Mouse (Mus musculus): ENCODE measurements at regions not wholly inside any gene's neighbourhood (a gene's known extent, or its start where the extent isn't known, plus 50 kb on each side); places are given as distances from the start of the nearest gene placed in this dataset.
A peak's percentile ranks its signal among the peaks of the same experiment; 100 is the strongest.
"Not testable (repeated sequence)": the region's sequence is repeated elsewhere in the genome, so short reads cannot be mapped to it uniquely, and the experiment has no call there.

DNA sequence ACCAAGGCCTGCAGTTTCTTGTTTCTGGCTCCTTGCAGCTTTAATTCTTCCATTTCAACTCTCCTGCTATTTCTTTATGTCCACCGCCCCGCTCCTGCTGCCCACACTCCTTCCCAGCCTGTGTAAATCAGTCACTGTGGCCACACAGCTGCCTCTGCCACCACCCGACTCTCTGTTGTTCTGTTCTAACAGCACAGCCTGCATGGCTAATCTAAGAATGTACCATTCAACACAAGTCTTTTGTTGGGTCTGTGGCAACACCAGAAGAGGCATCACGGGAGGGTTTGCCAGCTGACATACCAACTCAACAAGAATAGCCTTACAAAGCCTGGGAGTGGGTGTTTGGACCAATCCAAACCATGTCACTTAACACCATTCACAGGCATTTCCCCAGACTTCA, 264.9 kb upstream of the Pum3 start:
- no peaks in the 10 kb centered on the region for H3K36me3 ChIP-seq (ENCODE audit: control insufficient read depth, insufficient read depth, low read length, poor library complexity, severe bottlenecking)
- H3K27me3 ChIP-seq (ENCODE audit: control insufficient read depth, insufficient read depth, low read length, poor library complexity, severe bottlenecking) = no peaks in the 10 kb centered on the region
- no peak for DNase-seq (ENCODE audit: low read depth, low spot score)

DNA sequence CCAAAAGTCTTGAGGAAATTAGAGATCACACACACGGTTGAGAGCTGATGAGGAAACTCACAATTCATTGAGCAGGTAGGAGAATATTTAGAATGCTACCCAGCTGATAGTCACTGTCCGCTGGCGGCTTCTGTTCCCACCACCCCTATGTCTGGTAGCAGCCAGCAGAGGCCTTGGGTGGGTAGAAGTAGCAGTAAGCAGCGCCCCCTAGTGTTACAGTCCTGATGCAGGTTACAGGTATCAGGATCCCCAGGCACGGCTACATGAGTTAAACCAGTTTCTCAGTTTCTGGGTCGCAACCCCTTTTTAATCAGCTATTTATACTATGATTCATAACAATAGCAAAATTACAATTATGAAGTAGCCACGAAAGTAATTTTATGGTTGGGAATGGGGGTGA, 264.1 kb upstream of the Pum3 start:
- H3K36me3 ChIP-seq (ENCODE audit: control insufficient read depth, insufficient read depth, low read length, poor library complexity, severe bottlenecking) = no peaks in the 10 kb centered on the region
- H3K27me3 ChIP-seq (ENCODE audit: control insufficient read depth, insufficient read depth, low read length, poor library complexity, severe bottlenecking) = no peaks in the 10 kb centered on the region
- DNase-seq (ENCODE audit: low read depth, low spot score) = no peak

DNA sequence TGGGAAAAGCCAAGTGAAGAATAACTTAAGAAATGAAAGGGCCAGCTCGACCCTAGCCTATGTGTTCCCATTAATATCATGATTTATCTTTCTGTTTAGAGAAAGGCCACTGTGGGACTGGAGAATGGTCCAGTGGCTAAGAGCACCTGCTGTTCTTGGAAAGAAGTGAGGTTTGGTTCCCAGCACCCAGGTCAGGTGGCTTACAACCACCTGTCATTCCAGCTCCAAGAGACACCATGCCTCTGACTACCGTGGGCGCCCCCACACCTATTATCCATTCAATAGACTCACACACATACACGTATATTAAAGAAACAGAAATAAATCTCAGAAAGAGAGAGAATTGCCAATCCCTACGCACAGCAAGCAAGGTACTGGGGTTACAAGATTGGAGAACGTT, 263.3 kb upstream of the Pum3 start:
- no peaks in the 10 kb centered on the region for H3K36me3 ChIP-seq (ENCODE audit: control insufficient read depth, insufficient read depth, low read length, poor library complexity, severe bottlenecking)
- no peak for DNase-seq (ENCODE audit: low read depth, low spot score)

DNA sequence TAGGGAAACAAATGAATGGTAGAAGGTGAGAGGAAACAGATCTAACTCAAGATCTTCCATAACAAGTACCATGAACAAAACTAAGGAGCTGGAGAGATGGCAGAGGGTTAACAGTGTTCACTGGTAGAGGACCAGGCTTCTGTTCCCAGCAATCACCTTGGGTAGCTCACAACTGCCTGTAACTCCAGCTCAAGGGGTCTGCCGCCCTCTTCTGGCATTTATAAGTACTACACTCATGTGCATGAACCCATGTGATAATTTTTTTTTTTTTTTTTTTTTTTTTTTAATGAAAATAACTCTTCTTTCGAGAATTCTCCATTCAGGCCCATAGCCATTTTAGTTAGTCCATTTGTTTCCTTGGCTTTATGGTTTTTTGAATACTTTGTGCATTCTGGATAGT, 253.8 kb upstream of the Pum3 start:
- DNase-seq (ENCODE audit: low read depth, low spot score) = peak; percentile 23
- H3K27me3 ChIP-seq (ENCODE audit: control insufficient read depth, insufficient read depth, low read length, poor library complexity, severe bottlenecking) = no peaks in the 10 kb centered on the region
- H3K36me3 ChIP-seq (ENCODE audit: control insufficient read depth, insufficient read depth, low read length, poor library complexity, severe bottlenecking) = no peaks in the 10 kb centered on the region

More for the DNA sequence above, 263.3 kb upstream of the Pum3 start:
- no peaks in the 10 kb centered on the region for H3K27me3 ChIP-seq (ENCODE audit: control insufficient read depth, insufficient read depth, low read length, poor library complexity, severe bottlenecking)

DNA sequence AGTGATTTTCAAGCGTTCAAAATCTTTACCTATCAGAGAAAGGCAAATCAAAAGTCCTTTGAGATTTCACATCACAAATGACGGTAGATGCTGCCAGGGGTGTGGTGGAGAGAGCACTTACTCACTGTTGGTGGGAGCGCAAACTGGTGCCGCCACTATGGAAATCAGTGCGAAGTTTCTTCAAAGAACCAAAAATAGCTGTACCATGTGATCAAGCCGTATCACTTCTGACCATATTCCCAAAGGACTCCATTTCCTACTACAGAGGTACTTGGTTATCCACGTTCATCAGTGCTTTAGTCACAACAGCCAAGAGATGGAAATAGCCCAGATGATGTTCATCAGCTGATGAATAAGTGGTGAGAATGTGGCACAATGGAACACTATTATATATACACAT, 249.8 kb upstream of the Pum3 start:
- DNase-seq (ENCODE audit: low read depth, low spot score) = peak; percentile 16
- no peaks in the 10 kb centered on the region for H3K27me3 ChIP-seq (ENCODE audit: control insufficient read depth, insufficient read depth, low read length, poor library complexity, severe bottlenecking)
- no peaks in the 10 kb centered on the region for H3K36me3 ChIP-seq (ENCODE audit: control insufficient read depth, insufficient read depth, low read length, poor library complexity, severe bottlenecking)

DNA sequence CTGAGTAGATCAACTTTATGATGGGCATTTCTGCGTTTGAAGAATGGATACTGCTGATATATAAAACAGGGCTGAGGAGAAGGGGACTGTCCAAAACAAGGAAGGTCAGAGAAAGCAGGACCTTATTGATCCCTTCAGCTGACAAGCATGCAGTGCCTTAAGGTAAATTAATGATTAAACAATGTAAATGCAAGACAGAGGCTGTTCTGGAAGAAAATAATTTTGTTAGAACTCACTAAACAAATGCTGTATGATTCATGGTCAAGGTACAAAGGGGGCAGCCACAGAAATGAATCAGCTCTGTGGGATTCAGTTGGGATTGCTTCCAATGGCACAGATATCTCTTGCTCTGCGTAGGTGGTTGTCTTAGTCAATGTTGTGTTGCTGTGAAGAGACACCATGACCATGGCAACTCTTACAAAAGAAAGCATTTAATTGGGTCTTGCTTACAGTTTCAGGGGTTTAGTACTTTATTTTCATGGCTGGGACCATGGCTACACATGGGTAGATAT, 243.1 kb upstream of the Pum3 start:
- DNase-seq (ENCODE audit: low read depth, low spot score) = no peak
- H3K36me3 ChIP-seq (ENCODE audit: control insufficient read depth, insufficient read depth, low read length, poor library complexity, severe bottlenecking) = no peaks in the 10 kb centered on the region
- no peaks in the 10 kb centered on the region for H3K27me3 ChIP-seq (ENCODE audit: control insufficient read depth, insufficient read depth, low read length, poor library complexity, severe bottlenecking)

DNA sequence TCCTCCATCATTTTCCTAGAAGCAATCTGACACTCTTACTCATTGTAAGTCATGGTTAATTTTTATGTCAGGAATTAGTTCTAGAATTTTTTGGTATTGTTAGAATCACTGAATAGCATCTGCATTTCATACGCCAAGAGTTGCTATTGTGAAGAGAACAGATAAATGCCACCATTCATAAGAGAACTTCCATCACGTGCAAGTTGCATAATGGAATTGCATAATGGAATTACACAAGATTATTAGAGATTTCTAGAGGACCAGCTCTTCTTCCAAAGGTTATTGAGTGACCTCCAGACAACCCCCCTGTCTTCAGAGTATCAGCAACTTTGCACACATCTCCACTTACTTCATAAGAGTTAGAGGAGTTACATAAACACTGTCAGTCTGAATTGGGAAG, 233.7 kb upstream of the Pum3 start:
- no peak for DNase-seq (ENCODE audit: low read depth, low spot score)
- Histone ChIP-seq H3K27me3 (ENCODE audit: control insufficient read depth, insufficient read depth, low read length, poor library complexity, severe bottlenecking) (no peaks in the 10 kb centered on the region), H3K36me3 (ENCODE audit: control insufficient read depth, insufficient read depth, low read length, poor library complexity, severe bottlenecking) (no peaks in the 10 kb centered on the region)

DNA sequence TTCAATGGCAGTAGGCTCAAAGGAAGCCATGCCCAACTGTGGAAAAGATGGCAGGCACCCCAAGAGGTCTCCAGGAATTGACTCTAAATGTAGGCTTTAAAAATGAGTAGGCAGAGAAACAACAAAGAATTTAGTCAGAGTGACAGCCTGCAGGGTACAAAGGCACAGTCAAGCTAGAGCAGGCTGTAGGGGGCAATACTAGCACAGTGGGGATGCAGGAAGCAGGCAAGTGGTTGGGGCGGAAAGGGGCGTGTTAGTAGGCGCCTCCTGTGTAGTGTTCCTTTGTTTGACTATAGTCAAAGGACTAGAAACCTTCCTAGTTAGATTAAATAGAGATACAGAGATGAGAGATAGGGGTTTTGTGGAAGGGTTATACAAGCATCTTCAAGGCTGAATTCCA, 211.4 kb upstream of the Pum3 start:
- no peaks in the 10 kb centered on the region for H3K27me3 ChIP-seq (ENCODE audit: control insufficient read depth, insufficient read depth, low read length, poor library complexity, severe bottlenecking)
- H3K36me3 ChIP-seq (ENCODE audit: control insufficient read depth, insufficient read depth, low read length, poor library complexity, severe bottlenecking) = no peaks in the 10 kb centered on the region
- no peak for DNase-seq (ENCODE audit: low read depth, low spot score)

DNA sequence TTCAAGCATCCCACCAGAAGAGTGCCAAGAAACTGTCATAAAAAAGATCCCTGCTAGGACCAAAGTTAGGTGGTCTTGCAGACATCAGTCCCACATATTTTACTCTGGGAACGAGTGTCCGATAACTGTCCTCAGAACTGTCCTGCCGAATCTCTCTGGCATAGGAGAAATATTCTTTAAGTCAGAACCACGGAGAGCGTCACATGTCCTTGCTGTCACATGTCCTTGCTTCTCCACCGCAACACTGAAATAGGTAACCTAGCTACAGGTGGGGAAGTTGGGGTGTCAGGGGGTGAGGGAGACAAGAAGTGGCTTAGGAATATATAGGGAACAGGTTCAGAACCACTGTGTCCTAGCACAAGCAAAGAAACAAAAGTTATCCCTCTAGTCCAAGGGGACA, 203.5 kb upstream of the Pum3 start:
- no peak for DNase-seq (ENCODE audit: low read depth, low spot score)
- Histone ChIP-seq H3K36me3 (ENCODE audit: control insufficient read depth, insufficient read depth, low read length, poor library complexity, severe bottlenecking) (no peaks in the 10 kb centered on the region), H3K27me3 (ENCODE audit: control insufficient read depth, insufficient read depth, low read length, poor library complexity, severe bottlenecking) (no peaks in the 10 kb centered on the region)

DNA sequence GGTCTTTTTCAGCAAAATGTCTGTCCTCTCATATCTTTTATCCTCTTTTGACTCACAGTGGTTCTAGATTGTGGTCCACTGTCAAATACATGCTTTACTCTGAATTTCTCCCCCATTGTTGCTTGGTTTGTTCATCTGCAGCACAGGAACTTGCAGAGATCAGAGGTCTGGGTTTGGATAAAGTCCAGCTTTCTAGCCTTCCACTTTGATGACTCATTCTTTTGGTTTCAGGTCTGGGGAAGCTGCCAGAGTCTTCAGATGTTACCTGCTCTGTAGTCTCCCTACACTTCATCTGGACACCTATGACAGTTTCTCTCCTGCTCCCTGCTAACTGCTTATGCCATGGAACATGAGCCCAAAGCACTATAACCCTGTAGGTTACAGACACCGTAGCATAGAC, 198.0 kb upstream of the Pum3 start:
- Histone ChIP-seq H3K36me3 (ENCODE audit: control insufficient read depth, insufficient read depth, low read length, poor library complexity, severe bottlenecking) (no peaks in the 10 kb centered on the region), H3K27me3 (ENCODE audit: control insufficient read depth, insufficient read depth, low read length, poor library complexity, severe bottlenecking) (no peaks in the 10 kb centered on the region)
- DNase-seq (ENCODE audit: low read depth, low spot score) = no peak

DNA sequence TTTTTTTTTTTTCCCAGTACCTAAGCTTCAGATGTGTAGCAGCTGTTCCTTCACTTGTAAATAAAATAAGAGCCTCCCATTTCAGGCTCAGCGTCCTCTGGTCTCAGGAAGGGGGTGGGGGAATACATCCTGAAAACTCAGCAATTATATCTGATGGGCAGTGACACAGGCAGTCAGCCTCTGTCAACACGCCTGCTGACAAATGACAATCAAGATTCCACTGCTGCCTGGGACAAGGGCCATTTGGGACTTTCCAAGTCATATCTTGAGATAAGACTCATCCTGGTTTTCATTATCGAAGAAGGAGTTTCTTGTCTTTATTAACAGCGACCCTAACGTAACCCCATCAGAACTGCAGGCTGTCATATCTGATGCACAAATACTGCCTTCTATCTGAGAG, 187.9 kb upstream of the Pum3 start:
- no peaks in the 10 kb centered on the region for H3K36me3 ChIP-seq (ENCODE audit: control insufficient read depth, insufficient read depth, low read length, poor library complexity, severe bottlenecking)
- no peaks in the 10 kb centered on the region for H3K27me3 ChIP-seq (ENCODE audit: control insufficient read depth, insufficient read depth, low read length, poor library complexity, severe bottlenecking)
- DNase-seq (ENCODE audit: low read depth, low spot score) = no peak

DNA sequence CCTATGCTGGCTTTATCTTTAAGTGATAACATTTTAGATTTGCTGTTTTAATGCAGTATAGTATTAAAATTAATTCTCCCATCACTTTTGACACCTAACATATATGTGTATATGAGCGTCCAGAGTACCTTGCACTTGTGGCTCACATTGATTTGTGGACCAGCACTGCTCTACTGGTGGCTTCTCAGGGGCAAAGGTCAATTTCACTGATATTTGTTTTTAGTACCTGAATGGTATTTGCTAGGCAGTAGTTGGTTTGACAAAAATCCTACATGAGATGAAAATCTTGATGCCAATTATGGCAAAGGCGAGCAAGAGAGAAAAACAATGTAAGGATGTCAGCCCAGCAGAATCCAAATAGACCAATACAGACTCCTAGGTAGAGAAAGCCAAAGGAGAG, 177.3 kb upstream of the Pum3 start:
- DNase-seq (ENCODE audit: low read depth, low spot score) = no peak
- H3K36me3 ChIP-seq (ENCODE audit: control insufficient read depth, insufficient read depth, low read length, poor library complexity, severe bottlenecking) = no peaks in the 10 kb centered on the region
- no peaks in the 10 kb centered on the region for H3K27me3 ChIP-seq (ENCODE audit: control insufficient read depth, insufficient read depth, low read length, poor library complexity, severe bottlenecking)

DNA sequence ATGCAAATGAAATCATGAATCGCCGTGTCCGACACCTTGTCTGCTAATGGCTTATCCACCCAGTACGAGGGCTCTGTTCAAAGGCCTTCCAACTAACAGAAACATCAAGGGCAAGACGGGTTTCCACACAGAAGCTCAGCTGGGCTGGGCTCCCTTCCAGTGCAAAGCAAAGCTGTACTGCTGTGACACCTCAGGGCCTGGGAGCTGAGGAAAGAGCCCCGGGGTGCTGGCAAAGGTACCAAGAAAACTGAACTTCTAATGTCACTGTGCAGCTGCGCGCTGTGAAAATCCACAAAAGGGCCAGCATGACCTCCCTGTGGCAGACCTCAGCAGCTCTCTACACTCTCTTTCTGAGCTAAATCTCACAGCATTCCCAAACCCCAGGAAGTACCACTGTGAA, 173.7 kb upstream of the Pum3 start:
- H3K27me3 ChIP-seq (ENCODE audit: control insufficient read depth, insufficient read depth, low read length, poor library complexity, severe bottlenecking) = no peaks in the 10 kb centered on the region
- DNase-seq (ENCODE audit: low read depth, low spot score) = no peak
- no peaks in the 10 kb centered on the region for H3K36me3 ChIP-seq (ENCODE audit: control insufficient read depth, insufficient read depth, low read length, poor library complexity, severe bottlenecking)

DNA sequence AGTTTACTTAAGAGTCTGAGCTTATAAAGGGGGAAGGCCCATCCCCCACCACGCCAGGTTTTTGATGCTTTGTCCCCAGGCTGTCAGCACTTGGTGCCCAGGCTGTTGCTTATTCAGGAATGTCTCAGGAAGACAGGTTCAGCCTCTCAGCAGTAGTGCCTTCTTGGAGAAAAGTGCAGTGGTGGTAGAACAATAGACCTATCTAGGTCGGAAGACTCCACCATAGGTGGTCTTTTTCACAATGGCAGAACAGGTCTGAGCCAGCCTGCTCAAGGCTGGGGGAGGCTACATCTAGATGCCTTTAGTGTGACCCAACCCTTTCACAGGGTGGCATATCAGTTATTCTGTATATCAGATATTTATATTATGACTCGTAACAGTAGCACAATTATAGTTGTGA, 171.9 kb upstream of the Pum3 start:
- DNase-seq (ENCODE audit: low read depth, low spot score) = no peak
- H3K27me3 ChIP-seq (ENCODE audit: control insufficient read depth, insufficient read depth, low read length, poor library complexity, severe bottlenecking) = no peaks in the 10 kb centered on the region
- no peaks in the 10 kb centered on the region for H3K36me3 ChIP-seq (ENCODE audit: control insufficient read depth, insufficient read depth, low read length, poor library complexity, severe bottlenecking)

DNA sequence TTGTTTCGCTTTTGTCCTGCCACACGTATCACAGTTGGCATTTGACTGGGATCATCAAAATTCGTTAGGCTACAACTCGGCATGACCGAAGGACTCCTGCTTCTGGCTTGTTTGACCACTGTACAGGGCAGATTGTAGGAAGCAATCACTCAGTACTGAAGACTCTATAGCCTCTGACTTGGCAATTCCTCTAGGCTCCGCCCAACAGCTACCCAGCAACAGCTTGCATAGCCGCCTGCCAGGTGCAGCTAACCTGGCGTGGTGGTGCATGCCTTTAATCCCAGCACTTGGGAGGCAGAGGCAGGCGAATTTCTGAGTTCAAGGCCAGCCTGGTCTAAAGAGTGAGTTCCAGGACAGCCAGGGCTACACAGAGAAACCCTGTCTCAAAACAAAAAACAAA, 170.8 kb upstream of the Pum3 start:
- not testable (repeated sequence) for H3K36me3 ChIP-seq (ENCODE audit: control insufficient read depth, insufficient read depth, low read length, poor library complexity, severe bottlenecking); H3K27me3 ChIP-seq (ENCODE audit: control insufficient read depth, insufficient read depth, low read length, poor library complexity, severe bottlenecking); DNase-seq (ENCODE audit: low read depth, low spot score)

DNA sequence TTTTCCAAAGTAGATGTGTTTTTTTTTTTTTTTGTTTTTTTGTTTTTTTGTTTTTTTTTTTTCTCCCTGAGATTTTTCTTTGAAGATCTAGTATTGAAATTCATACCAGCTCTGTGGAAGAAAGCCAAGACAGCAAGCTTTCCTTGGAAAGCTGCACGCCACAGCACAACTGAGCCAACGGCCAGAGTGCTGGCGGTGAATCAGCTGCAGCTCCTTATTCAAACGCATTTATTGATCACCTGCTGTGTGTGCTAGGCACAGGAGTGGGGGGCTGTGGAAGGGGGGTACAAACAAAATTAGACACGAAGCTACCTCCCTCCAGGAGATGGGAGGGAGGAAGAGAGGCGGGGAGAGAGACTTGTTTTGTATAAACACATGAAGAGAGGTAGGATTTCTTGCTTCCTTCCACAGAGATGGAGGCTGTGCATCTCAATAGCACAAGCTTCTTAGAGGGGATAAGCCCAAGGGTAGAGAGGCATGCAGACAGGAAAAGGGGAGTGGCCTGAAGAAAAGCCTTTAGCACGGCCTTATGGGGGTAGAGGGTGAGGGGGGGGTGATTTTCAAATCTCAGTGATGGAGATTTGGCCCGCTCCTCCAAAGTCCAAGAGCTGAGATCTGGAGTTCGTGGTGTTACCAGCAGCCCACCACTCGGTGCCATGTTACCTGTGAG, 170.1 kb upstream of the Pum3 start:
- no peak for DNase-seq (ENCODE audit: low read depth, low spot score)
- H3K36me3 ChIP-seq (ENCODE audit: control insufficient read depth, insufficient read depth, low read length, poor library complexity, severe bottlenecking) = no peaks in the 10 kb centered on the region
- no peaks in the 10 kb centered on the region for H3K27me3 ChIP-seq (ENCODE audit: control insufficient read depth, insufficient read depth, low read length, poor library complexity, severe bottlenecking)

Measured in splenic B cell, adult 2 months (primary cell).